Mouse (Mus musculus): ENCODE data around the gene Tm4sf5. TPM values are rescaled to one million over a fixed set of nuclear protein-coding genes. Genes with fewer than 3 reads are reported as not detected.
"Not testable (repeated sequence)": the region's sequence is repeated elsewhere in the genome, so short reads cannot be mapped to it uniquely, and the experiment has no call there.

Tm4sf5 gene
- polyA plus RNA-seq, 2 experiments from 2014 or later, result 1.00 to 2.5 TPM

DNA sequence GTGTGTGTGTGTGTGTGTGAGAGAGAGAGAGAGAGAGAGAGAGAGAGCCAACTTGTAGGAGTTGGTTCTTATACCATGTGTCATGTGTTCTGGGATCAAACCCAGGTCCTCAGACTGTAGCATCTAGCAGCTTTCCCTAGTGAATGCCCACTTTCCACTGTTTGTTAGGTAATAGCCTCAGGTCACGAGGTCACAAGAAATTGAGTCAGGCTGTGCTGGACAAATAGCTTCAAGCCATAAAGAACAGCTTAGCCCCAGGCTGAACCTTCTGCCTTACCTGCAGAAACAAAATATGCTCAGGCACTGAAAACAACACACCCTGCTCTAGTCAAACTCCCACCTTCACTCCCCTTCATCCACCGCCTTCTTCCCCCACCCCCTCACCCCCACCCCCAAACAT lies 6.2 kb downstream of the Tm4sf5 start:
- ATAC-seq, result no peak

DNA sequence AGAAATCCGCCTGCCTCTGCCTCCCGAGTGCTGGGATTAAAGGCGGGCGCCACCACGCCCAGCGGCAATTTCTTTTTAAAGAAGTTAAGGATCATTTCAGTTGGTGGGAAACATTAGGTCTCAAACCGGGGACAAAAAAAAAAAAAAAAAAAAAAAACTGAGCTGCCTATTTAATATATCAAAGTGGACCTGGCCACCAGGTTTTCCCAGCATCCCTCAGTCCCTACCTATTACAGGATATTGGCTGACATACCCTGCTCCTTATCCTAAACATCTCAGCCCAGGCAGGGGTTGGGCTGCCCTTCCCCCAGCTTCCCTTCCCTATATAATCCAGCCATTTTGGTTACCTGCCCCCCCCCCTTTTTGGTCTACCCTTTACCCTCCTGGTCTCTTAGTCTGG lies 6.8 kb downstream of the Tm4sf5 start:
- ATAC-seq, result no peak

DNA sequence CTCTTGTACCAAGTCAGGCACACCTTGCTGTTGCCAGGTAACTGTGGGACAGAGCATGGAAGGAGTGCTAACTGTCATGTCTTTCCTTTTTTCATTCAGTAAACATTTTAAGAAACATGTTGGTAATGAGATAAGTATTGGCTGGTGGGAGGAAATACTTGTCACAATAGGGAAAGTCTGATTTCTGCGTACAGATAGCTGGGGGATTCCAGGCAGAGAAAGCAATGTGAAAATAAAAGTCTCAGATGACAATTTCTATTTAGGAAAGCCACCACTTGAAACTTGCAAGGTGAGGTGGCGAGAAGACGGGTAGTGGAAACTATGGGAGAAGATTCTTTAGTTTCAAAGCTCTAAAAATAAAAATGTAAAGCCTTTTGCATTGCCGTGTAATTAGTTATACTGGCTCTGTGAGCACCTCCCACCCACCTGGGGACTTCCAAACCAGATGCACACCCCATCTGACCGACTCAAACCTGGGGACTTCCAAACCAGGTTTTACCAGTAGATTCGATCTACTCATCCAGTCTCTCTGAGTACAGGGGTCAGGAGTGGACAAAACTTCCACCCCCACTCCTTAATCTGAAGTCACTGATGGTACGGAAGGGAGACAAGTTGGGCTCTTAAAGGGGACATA lies 7.8 kb downstream of the Tm4sf5 start:
- ATAC-seq, result peak; percentile 59

DNA sequence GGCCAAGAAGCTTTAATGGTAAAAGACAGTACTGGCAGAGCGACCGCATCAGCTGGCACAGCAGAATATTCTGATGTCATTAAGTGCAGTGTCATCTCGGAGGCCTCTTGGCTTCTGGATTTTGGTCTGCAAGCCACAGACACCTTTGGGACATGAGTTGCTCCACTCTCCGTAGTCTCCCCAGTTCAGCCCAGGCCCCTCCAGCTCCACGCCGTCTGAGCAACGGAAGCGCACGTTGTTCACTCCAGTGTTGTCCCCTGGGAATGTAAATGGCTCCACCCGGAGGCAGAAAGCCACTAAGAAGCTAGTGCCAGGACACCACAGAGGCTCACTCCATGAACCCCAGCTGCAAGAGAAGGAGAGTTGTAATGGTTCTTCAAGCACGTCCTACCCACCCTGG lies 8.5 kb downstream of the Tm4sf5 start:
- no peak for ATAC-seq

DNA sequence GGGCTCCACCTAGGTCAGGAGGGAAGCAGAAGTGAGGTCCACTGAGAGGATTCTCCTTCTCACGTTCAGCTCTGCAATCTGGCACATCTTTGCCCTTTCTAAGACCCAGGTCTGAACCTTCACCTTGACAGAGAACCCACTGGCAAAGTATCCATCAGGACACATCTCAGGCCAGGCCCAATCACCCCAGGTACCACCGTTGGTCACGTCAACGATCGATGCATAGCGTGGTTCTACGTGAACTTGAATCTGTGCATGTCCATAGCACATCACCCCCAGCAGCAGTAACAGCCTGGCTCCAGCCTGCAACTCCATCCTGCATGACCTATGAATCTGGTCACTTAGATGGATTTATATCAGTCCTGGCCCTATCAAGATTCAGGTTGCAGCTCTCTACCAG lies 9.2 kb downstream of the Tm4sf5 start, which contains the start of gene Vmo1:
Gene Vmo1 (minus strand): TSS at position 329 of the 400 bp plus-strand sequence.
- ATAC-seq, result no peak

DNA sequence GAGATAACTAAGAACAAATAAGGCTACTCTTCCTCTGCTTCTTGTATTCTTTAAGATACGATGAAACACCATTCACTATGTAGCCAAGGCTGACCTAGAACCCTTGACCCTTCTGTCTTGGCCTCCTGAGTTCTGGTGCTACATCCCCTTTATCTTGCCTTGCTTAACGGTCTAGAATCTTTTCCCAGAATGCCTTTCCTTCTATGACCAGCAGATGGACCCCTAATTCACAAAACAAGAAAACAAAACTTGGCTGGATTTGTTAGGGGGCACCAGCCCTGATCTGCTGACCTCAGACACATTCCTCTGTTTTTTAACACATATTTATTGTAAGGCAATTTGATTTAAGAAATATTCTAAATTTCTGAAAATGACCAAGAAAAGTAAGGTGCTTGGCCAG lies 11.3 kb downstream of the Tm4sf5 start:
- no peak for ATAC-seq

DNA sequence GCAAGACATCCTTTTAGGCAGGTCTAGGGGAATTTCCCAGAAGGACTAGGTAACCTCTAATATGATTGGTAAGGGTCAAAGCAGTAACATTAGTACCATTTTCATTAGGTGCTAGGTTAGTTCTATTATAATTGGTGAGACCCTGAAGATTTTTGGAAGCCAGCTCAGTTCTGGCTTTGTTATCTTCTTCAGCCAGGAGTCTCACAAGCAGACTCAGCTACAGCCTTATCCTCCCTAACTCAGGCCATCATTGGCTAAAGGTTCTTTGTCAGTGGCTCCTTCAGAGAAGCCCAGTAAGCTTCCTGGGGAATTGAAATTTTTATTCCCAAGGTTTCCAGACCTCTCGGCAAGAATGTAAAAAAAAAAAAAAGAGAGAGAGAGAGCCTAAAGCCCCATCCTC lies 13.4 kb downstream of the Tm4sf5 start:
- no peak for ATAC-seq

DNA sequence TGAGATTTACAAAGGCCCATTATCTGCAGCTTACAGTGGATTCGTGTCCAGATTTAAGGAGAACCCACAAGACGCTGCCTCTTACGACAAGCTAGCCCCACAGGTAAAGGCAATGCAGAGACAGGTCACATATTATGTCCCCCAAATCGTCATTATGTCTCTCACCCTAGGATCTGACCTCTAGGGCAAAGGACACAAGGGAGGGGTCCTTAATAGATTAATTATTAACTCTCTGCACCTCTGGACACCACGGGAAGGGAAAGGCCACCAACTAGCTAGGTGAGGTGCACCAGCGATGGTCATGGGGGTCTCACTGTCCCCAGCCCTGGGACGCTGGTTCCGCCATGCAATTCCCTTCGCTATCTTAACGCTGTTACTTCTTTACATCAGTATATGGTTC lies 13.9 kb downstream of the Tm4sf5 start, which contains the start of gene Gltpd2:
Gene Gltpd2 (plus strand): TSS at position 274 of the 400 bp plus-strand sequence.
- ATAC-seq, result no peak

DNA sequence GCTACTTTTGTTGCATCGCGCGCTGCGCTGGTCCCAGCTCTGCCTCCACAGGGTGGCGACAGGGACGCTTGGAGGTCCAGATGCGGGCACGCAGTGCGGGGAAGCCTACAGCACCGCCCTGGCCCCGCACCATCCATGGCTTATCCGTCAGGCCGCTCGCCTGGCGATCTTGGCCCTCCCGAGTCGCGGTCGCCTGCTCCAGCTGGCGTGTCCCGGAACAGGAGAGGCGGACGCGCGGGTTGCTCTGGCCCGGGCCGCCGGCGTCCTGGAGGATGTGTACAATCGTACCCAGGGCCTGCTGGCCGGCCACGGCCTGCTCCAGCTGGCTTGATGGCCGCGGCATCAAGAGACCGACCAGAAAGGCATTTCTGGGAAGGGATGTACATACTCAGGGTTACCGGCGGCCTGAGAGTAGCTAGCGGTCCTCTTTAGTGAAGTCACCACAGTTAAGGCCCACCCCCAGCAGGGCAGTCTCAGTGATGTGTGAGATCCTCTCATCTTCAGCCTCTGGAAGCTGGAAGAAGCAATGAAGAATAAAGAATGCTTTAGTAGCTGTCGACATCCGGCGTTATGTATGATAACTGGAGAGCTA lies 15.2 kb downstream of the Tm4sf5 start:
- no peak for ATAC-seq

DNA sequence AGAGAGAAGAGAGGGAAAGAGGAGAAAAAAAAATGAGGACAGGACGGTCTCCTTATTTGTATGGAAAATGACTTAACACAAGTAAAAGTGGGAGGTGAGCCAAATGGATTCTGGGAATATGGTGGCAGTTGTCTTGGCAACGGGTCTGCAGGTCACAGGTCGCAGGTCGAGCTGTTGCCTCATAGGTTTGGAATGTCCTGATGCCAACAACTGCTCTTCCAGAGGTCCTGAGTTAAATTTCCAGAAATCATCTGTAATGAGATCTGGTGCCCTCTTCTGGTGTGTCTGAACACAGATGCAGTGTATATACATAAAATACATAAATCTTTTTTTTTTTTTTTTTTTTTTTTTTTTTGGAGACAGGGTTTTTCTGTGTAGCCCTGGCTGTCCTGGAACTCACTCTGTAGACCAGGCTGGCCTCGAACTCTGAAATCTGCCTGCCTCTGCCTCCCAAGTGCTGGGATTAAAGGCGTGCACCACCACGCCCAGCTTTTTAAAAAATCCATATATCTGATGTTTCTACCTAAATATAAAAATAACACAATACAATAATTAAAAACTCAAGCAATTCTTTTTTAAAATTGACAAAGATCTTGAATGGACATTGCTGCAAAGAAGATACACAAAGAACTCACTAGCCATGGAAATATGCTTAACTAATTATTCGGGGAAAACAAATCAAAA lies 18.4 kb downstream of the Tm4sf5 start:
- ATAC-seq, result not testable (repeated sequence)

DNA sequence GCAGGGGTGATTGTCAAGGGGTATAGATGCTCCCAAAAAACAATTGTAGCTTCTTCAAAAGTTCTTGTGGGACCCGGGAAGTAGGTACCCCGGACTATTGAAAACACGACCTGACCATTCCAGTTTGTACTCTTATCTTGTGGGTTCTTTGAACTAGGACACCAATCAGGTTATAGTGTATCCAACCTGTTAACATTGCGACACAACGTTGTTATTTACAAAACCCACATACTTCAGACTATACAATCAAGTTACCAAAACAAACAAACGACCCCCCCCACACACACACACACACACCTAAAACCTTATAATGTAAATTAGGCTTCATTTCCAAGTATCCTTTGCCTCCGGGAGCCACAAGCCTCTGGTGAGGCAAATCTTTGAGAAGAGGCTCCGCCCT lies 19.7 kb downstream of the Tm4sf5 start:
- peak; percentile 9 for ATAC-seq

DNA sequence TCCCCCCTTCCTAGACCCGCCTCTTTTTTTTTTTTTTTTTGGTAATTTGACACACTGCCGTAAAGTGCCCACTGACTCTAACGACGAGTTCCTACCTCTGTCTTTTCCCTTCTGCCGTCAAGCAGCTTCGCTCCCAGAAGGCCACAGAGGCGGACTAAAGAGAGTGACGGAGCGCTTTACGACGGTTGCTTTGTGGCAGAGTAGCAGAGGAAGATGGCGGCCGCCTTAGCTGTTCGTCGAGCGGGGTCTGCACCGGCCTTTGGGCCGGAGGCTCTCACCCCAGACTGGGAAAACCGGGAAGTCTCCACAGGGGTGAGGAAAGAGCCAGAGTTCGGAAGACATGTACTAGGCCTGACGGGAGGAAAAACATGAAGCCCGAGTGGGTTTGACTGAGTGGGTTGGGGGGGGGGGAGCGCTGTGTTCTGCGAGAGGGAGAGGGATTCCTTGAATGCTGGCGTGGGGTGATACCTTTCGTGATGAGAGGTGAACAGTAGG lies 20.2 kb downstream of the Tm4sf5 start, which contains the start of gene Psmb6:
Gene Psmb6 (plus strand): TSS at position 184 of the 495 bp plus-strand sequence.
- ATAC-seq, result peak; percentile 97

DNA sequence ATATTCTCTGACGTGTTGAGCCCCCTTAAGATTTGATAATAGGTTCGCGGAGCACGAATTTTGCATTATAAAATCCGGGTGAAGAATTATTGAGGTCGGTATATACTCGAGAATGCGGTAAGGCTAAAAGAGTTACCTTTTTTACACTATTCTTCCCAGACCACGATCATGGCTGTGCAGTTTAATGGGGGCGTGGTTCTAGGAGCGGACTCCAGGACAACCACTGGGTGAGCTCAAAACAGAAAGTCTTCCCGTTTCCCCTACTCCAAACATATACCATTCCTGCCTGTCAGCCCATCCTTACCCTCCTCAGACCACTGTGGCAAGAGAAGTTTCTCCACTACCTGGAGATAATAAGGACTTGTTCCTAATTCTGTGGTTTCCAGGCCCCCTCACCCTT lies 20.7 kb downstream of the Tm4sf5 start:
- no peak for ATAC-seq

DNA sequence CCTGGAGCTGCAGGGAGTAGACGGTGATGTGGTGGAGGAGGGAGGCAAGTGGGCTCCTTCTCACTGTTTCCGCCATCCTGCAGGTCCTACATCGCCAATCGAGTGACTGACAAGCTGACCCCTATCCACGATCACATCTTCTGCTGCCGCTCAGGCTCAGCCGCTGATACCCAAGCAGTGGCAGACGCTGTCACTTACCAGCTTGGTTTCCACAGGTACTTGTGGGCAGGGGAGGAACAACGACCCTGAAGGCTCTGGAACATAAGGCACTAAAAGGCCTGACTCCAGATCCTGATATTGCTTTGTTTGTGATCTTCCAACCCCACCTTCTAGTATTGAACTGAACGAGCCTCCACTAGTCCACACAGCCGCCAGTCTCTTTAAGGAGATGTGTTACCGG lies 21.2 kb downstream of the Tm4sf5 start:
- no peak for ATAC-seq

DNA sequence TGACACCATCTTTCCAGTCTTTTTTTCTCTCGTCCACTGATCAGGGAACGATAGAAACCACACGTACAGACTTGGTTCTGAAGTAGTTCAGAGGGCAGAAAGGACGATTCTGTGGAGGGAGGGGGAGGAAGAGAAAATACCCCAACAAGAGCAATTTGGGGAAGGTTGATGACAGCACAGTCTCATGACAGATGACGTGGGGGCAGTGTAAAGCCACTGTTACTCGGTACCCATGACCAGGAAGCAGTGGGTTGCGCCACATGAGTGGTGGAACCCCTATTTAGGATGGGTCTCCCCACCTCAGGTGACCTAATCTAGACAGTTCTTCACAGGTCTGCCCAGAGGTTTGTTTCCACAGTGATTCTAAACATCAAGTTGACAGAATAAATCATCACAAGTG lies 23.6 kb downstream of the Tm4sf5 start:
- no peak for ATAC-seq

DNA sequence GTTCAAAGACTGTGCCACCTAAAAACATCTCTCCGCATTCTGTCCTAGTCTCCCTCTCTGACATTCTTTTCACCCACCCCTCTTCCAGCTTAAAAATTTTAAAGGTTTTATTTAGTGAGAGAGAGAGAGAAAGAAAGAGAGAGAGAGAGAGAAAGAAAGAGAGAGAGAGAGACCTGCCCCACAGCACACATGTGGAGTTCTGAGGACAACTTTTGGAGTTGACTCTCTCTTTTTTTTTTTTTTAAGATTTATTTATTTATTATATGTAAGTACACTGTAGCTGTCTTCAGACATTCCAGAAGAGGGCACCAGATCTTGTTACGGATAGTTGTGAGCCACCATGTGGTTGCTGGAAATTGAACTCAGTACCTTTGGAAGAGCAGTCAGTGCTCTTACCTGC lies 26.0 kb downstream of the Tm4sf5 start:
- ATAC-seq, result not testable (repeated sequence)

DNA sequence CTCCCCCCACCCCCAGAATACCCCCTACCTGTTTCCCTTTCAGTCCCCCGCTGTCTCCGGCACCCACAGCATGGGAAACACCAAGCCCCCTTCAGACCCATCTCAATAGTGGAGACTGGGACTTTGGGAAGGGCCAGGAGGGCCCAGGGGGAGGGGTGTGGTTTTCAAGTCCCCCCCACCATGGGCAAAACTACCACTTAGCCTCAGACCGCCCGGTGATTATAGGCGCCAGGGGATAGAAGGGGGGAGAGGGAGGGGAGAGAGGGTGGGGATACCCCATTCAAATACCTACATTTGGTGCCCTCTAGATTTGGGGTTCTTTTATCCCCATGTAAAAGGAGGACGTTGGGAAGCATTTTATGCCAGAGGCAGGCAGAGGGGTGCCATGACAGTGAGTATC lies 27.8 kb downstream of the Tm4sf5 start, which contains the start of gene Gm40193:
Gene Gm40193 (minus strand): TSS at position 101 of the 400 bp plus-strand sequence.
- no peak for ATAC-seq

DNA sequence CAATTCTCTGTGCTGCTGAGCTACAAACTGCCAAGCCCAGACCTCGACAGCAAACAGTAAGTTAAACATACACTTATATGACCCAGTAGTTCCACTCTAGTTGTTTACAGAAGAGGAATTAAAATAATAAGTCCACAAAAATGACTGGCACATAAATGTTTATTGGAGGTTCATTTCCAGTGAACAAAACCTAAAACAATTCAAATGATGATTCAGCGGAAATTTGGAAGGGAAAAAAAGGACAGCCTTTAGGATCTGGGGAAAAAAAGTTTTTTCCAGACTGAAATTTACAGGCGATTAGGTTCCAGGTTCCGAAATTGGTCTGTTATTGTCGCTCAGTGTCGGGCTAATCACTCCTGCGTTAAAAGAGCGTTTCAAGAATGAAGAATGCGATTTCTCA lies 34.4 kb downstream of the Tm4sf5 start:
- ATAC-seq, result no peak

DNA sequence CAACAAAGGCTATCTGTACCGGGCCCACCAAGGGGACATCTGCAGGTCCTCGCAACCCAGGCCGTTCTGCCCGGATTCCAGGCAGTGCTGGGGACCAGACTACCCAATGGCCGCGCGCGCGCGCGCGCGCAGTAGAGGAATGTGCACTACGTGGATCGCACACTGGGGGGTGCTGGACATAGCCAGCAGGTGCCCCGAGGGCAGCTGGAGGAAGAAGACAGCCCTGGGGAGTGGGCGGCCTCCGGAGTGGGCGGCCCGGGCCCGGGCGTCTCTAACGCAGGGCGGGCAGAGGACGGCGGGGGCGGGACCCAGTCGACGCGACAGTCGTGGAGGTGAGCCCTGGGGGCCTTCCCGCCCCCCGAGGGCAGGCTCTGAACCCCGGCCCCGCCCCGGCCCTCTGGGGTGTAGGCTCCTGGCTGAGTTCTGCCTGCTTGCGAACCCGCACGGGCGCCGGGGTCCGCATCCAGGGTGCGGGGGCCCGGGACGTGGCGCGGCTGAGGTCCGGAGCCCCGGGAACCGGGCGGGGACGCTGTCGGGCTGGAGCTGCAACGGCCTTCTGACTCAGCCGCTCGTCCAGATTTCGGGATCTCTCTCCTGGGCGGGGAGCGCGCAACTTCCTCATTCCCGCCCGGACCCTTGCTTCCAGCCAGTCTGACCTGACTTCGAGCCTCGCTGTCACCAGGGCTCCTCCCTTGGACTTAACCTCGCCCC lies 35.0 kb downstream of the Tm4sf5 start, which contains the start of gene Pld2:
Gene Pld2 (plus strand): TSS at position 188 of the 711 bp plus-strand sequence.
- ATAC-seq, result peak; percentile 95

DNA sequence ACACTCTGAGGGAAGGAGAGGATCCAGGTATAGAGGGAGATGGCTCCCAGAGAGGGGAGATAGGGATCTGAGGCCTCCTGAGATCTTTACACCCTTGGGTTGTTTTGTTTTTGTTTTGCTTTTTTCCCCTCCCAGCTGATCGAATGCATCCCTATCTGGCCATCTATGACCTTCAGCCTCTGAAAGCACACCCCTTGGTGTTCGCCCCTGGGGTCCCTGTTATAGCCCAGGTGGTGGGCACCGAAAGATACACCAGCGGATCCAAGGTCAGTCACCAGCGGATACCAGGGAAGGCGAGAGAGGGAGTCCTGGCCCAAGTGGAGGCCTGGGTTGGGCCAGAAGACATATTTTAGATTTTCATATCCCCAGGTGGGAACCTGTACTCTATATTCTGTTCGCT lies 35.9 kb downstream of the Tm4sf5 start:
- no peak for ATAC-seq

DNA sequence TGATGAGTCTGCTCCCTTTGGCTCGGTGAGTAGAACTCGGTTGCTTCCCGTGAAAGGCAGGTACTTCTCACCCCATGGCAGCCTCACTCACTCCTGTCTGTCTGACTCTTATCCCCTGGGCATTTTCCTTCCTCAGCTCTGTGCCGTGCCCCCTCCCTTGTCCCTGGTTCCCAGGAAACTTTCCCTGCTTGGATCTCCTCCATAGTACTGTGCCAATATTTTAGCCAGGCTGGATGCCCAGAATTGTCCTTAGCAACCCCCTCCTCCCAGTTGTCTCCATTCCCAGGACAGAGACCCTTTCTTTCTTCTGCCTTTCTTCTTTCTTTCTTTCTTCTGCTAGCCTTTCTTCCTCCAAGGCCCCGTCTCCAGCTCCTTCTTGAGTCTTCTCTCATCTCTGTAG lies 36.4 kb downstream of the Tm4sf5 start:
- ATAC-seq, result no peak

DNA sequence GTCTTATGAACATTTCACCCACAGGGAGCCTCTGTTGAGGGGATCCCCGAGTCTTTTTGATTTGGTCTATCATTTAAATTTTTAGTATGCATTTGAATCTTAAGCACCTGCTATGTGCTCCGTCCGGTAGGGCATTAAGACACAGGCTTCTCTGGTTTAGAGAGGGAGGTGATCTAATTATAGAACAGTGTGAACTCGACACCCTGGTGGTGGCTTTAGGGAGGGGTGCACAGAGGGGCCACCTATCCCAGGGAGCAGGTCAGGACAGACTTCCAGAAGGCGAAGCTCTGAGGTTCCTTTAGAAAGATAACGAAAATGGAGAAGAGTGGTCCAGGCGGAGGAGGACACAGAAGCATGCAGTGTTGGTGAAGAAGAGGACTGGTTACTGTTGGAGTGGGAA lies 39.5 kb downstream of the Tm4sf5 start:
- no peak for ATAC-seq

DNA sequence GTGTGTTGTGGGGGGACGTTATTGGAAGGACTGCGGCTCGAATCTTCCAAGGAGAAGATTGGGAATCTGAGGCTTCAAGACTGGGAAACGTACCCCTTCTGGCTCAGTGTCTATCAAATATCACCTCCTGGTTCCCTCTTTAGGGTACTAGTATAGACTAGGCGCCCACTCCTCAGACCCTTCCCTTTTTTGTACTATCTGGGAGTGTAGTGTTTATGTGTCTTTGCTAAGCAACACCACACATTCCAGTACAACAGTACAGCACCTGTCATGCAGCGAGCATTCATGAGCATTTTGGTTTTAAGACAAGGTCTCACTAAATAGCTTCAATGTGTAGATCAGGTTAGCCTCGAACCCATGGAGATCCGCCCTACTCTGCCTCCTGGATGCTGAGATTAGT lies 46.5 kb downstream of the Tm4sf5 start:
- no peak for ATAC-seq

Data from CD4-positive, CD25-positive, alpha-beta regulatory T cell, adult 4 months (primary cell).